Mouse (Mus musculus): ENCODE results near the gene Pde4a.

- TF ChIP-seq CTCF (conservative IDR thresholded peaks at IDR 0.05 in 1 of 2, IDR thresholded peaks at IDR 0.05 in 1 of 2; ENCODE audit: low read depth in 2 of 2, low read length in 2 of 2) (no peak), MAX (IDR thresholded peaks at IDR 0.05; ENCODE audit: low read length) (no peak), RCOR1 (conservative IDR thresholded peaks at IDR 0.05; ENCODE audit: low read depth, low read length) (no peak), ELF1 (IDR thresholded peaks at IDR 0.05; ENCODE audit: low read depth, low read length) (no peak), ZKSCAN1 (IDR thresholded peaks at IDR 0.05; ENCODE audit: borderline replicate concordance, low read depth, low read length) (no peak), HCFC1 (IDR thresholded peaks at IDR 0.05; ENCODE audit: low read depth, low read length) (no peak), POLR2A (IDR thresholded peaks at IDR 0.05; ENCODE audit: low read depth, low read length) (no peak), TCF12 (IDR thresholded peaks at IDR 0.05; ENCODE audit: low read depth, low read length) (no peak), POLR2AphosphoS2 (IDR thresholded peaks at IDR 0.05; ENCODE audit: low read depth, low read length) (no peak), ZC3H11A (IDR thresholded peaks at IDR 0.05; ENCODE audit: low read depth, low read length) (no peak)
These were observed 31.3 kb downstream of the Pde4a start for GRCm38 (mm10) chr9:21196521-21197433.

Measured in CH12.LX (cell line).